Mouse (Mus musculus) monocyte, adult 5-6 weeks (primary cell): ENCODE measurements around the gene Gucy2g. TPM values are rescaled to one million over a fixed set of nuclear protein-coding genes. Genes with fewer than 3 reads are reported as not detected.

Experiments
- ATAC-seq: fragments of 153-309, 156-312 bp; replicated peaks from 2 replicates; pipeline ENCODE4 v1.8.0; 2017; ENCODE audit warnings: mild to moderate bottlenecking; ENCODE audit not compliant: low TSS enrichment, insufficient number of reproducible peaks, severe bottlenecking, poor library complexity, low FRiP score
- total RNA-seq: library from RNA; stranded (forward); fragments of 200-1000, 200-491, 200-594 nt; gene quantifications from 3 replicates; pipeline ENCODE4 v1.2.3, GENCODE M21; 2017

Gene Gucy2g
- total RNA-seq, 1 experiment from 2014 or later, result not detected

GRCm38 (mm10) chr19:55251383-55252124 lies 10.5 kb upstream of the Gucy2g start, which contains the start of gene Acsl5:
TSS of gene Acsl5 (plus strand) at chr19:55251938.
- ATAC-seq, result peak; percentile 19; the same call in 1 of the 2 replicates

DNA sequence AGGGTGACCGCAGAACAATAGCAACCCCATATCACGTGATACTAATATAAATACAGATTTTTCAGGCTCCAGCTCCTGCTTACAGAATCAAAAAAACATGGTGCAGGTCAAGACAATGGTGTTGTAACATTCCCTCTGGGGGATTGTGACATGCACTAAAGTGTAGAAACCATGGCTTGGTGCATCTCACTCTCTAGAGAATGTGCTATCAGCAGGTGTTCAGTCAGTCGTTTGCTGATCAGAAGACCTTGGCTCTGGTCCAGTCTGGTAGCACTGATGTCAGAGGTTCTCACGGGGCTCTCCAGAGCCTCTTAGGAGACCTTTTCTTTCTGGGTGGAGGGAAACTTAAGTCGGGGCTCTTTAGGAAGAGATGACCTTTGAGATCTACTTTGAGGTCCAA lies 9.4 kb upstream of the Gucy2g start:
- ATAC-seq, result no peak

- no peak for ATAC-seq
Measured at GRCm38 (mm10) chr19:55247991-55248520, 7.0 kb upstream of the Gucy2g start.

- ATAC-seq, result no peak
Measured at GRCm38 (mm10) chr19:55247563-55247962, 6.5 kb upstream of the Gucy2g start.

DNA sequence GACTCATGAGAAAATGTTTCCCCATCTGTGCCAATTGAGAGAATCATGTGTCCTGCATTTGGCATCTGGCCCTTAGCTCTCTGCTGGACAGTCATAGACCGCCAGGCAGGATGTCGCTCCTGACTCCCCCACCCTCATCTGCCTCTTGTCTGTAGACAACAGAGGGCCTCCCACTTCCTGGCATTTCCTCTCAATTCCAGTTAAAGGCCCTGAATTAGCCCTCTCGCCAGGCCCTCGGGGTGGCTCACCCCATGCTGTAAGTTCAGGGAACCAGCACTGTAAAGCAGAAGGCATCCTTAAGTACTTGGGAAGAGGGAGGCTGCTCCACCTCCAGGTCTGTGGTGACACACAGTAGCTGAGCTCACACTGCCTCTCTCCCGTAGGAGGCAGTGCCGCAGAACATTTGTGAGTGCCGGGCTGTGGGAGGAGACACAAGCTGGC lies 3.8 kb upstream of the Gucy2g start:
- 0 out of 2 replicates have a peak, but pooled peaks have one; percentile 31 for ATAC-seq

DNA sequence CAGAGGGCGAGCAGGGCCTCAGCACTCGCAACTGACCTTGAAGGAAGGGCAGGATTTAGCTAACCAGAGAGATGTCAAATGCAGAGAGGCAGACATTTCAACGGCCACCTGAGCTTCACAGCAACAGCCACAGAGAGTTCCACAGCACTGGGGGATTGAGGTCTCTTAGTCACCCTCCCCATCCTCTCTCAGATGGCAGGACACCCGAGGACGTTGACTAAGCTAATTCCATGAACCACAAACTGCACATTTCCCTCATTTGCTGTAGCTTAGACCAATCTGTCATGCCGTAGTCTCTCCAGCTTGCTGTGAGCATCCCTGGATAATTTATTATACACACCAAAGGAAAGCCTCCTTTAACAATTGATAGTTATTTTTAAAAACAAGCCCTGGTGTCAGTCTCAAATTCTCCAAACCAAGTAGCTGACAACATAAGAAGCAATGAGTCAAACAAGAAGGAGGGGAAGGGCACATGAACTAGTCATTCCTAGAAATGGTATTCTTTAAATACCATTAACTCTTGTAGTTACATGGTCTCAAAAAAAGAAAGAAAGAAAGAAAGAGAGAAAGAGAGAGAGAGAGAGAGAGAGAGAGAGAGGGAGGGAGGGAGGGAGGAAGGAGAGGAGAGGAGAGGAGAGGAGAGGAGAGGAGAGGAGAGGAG lies 1.1 kb downstream of the Gucy2g start:
- ATAC-seq, result no peak

DNA sequence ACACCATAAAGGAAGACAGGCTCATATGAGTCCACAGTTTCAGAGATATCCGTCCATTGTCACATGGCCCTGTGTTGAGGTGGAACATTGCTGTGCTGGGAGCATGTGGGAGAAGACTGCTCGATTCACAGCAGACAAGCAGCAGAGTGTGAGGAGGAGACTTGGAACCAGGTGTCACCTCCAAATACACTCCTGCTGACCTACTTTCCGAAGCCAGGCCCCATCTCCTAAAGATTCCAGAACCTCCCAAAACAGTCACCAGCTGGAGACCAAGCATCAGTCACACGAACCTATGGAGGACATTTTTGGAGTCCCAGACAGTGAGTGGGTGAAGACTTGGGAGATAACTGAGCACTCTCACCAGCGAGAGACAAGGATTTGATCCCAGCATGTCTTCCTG lies 4.5 kb downstream of the Gucy2g start:
- ATAC-seq, result no peak

DNA sequence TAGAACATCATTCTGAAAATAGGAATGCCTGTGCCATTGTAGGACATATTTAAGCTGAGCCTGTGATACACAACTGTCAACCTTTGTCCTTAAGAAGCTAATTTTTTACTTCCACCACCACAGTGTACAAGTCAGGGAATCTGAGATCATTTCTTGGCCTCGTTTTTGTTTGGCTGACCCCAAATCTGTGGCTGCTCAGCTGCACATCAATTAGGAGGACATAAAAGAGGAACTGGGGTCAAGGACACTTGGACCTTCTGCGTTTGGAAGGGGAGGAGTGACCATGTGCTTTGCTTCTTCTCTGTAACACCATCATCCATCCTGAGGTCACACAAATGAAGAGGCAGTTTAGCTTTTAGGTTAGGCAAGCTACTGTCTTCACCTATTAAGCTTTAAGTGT lies 5.0 kb downstream of the Gucy2g start:
- no peak for ATAC-seq

- ATAC-seq, result peak; percentile 64
Measured at GRCm38 (mm10) chr19:55232136-55232535, 8.9 kb downstream of the Gucy2g start.

- no peak for ATAC-seq
Measured at GRCm38 (mm10) chr19:55231081-55231480, 10.0 kb downstream of the Gucy2g start.

DNA sequence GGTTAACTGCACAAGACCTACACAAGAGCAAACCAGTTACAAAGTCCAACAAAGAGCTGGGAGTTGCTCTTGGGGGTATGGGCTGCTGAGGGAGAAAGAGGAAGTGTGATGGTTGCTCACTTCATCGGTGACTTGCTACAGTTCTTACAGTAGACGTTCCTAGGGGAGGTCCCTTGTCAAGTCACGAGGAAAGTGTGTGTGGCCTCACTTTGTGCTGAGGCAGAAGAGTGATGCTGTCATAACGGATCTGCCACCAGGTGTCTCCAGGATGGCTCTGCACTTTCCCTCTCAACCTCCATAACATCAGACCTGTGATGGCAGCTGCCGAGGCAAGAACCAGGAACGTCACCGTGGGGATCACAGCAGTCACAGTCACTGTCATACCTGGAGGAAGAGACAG lies 13.9 kb downstream of the Gucy2g start:
- ATAC-seq, result peak; percentile 37; the same call in 1 of the 2 replicates

- no peak for ATAC-seq
Measured at GRCm38 (mm10) chr19:55226621-55227020, 14.4 kb downstream of the Gucy2g start.

DNA sequence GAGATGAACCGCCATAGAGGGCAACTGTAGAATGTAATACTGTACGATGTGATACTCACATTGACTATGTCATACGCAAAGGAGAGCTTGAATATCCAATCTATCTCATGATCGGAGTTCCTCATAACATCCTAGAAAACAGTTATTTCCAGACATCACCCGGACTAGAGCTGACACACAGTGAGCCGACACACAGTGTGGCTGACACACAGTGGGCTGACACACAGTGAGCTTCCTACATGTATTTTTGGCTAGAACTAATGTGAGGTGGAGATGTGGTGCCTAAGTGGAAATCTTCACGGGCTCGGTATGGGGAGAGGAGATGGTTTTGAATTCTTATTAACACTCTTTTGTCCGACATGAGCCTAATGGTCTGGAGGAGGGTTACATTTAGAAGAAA lies 18.8 kb downstream of the Gucy2g start:
- no peak for ATAC-seq

GRCm38 (mm10) chr19:55221208-55221607 lies 19.8 kb downstream of the Gucy2g start:
- no peak for ATAC-seq

DNA sequence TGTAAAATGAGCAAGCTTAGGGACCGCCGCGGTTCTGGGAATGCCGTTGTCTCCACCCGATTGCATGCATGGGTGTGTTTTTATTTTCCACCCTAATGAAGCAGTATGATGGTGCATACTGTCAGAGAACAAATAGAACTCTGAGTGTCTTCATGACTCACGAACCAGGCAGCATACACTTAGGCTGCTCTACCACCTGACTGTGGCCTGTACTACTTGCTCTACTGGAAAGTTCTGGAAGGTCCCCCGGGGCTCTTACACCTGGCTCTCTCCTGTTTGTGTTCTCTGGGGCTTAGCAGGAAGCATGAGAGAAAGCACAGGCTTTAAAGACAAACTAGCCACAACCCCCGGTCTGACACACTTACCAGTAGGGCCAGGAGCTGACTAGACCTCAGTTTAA lies 21.7 kb downstream of the Gucy2g start:
- ATAC-seq, result no peak

- 0 out of 2 replicates have a peak, but pooled peaks have one; percentile 19 for ATAC-seq
Measured at GRCm38 (mm10) chr19:55218741-55219221, 22.3 kb downstream of the Gucy2g start.

- ATAC-seq, result peak; percentile 71
Measured at GRCm38 (mm10) chr19:55218192-55218739, 22.8 kb downstream of the Gucy2g start.

- no peak for ATAC-seq
Measured at GRCm38 (mm10) chr19:55217365-55217764, 23.7 kb downstream of the Gucy2g start.

GRCm38 (mm10) chr19:55216876-55217275 lies 24.2 kb downstream of the Gucy2g start:
- ATAC-seq, result no peak
